In genomic region chr17:25727265-25728008, GRCm38 (mm10) we compare ENCODE assay signal across 8 mouse cellular contexts. TPM values are rescaled to one million over a fixed set of nuclear protein-coding genes. Genes with fewer than 3 reads are reported as not detected.
DNase-seq lines count a peak whose midpoint lies in the region; ATAC-seq lines count a peak whose summit lies in the region.

Gene Chtf18, minus strand, starts transcription at chr17:25727419.
Gene Rpusd1, plus strand, starts transcription at chr17:25727670.

- H3K4me3 ChIP-seq in intestine, embryonic 14.5 days (ENCODE audit: low read depth, low read length), result peak within 1 kb of the TSS; percentile 68

- H3K9ac ChIP-seq in intestine, embryonic 14.5 days (ENCODE audit: low read length), result peak within 1 kb of the TSS; percentile 84

- peak within 1 kb of the TSS; percentile 97 for H3K4me2 ChIP-seq in intestine, embryonic 14.5 days (ENCODE audit: low read length)

- peak; percentile 93 to 94 for DNase-seq in adrenal gland, adult 18-20 months (ENCODE audit: low spot score in 2 of 2)
- peak; percentile 100 for DNase-seq in embryo, embryonic 11 days
- DNase-seq in gastrocnemius, postnatal 25 days, result peak; percentile 99
- peak; percentile 96 for DNase-seq in intestine, embryonic 14.5 days (ENCODE audit: low spot score)
- peak; percentile 99 to 100 for DNase-seq in left cerebral cortex, postnatal 14 days (ENCODE audit: low spot score in 2 of 2)
- peak; percentile 100 for DNase-seq in mesoderm, embryonic 11.5 days (ENCODE audit: low read depth, low spot score)
- DNase-seq in right cerebral cortex, postnatal 36 days (ENCODE audit: low spot score in 2 of 2), result peak; percentile 99 to 100
- peak; percentile 99 for DNase-seq in yolk sac, embryonic 10.5 days (ENCODE audit: low spot score)

- peaks cover 36% of the 10 kb centered on the region for H3K36me3 ChIP-seq in intestine, embryonic 14.5 days (ENCODE audit: control insufficient read depth, insufficient read depth, low read length)

- no peaks in the 10 kb centered on the region for H3K9me3 ChIP-seq in intestine, embryonic 14.5 days (ENCODE audit: control insufficient read depth, low read length)

- intact Hi-C loops in left cerebral cortex, postnatal 14 days (cut with DNase I), result no loop called here

- H3K27me3 ChIP-seq in intestine, embryonic 14.5 days (replicated peaks; ENCODE audit: control insufficient read depth, insufficient read depth, low read length), result no peaks in the 10 kb centered on the region

- peak; percentile 97 for ATAC-seq in intestine, embryonic 14.5 days (replicated peaks; ENCODE audit: low FRiP score, low TSS enrichment, low read depth)

- H3K27ac ChIP-seq in intestine, embryonic 14.5 days (ENCODE audit: low read depth), result no peak within 1 kb of the TSS

- under 1% methylated on average over 37 of the region's 37 CpGs for WGBS in intestine, embryonic 14.5 days

- peaks cover 14% of the 10 kb centered on the region for H3K4me1 ChIP-seq in intestine, embryonic 14.5 days (replicated peaks; ENCODE audit: control insufficient read depth, insufficient read depth, low read length)

RNA-seq across cellular contexts. Expression of gene Chtf18, which starts in this region (rescaled TPM):
- total RNA-seq in adrenal gland, adult 18-20 months (2021), result 1 to 10 TPM; 2.6 to 2.7 TPM
- 1 to 10 TPM in 1 of 2 experiments, under 1 TPM in 1; 0.33 to 1.2 TPM for total RNA-seq in gastrocnemius, postnatal 25 days (2021)
- 22.2 and 23.0 TPM in 2 replicates for polyA plus RNA-seq in intestine, embryonic 14.5 days (2014; fragmentation: Nextera tagmentation; extraction: Ambion mirVana)
- total RNA-seq in left cerebral cortex, postnatal 14 days (2021), result 1 to 10 TPM; 1.9 to 4.3 TPM

RNA-seq across cellular contexts. Expression of gene Rpusd1, which starts in this region (rescaled TPM):
- 10 to 100 TPM; 10.2 to 12.8 TPM for total RNA-seq in adrenal gland, adult 18-20 months (2021)
- 1 to 10 TPM; 2.9 to 3.9 TPM for total RNA-seq in gastrocnemius, postnatal 25 days (2021)
- 23.7 and 24.6 TPM in 2 replicates for polyA plus RNA-seq in intestine, embryonic 14.5 days (2014; fragmentation: Nextera tagmentation; extraction: Ambion mirVana)
- 10 to 100 TPM; 34.2 to 35.5 TPM for total RNA-seq in left cerebral cortex, postnatal 14 days (2021)
